Mouse (Mus musculus) liver, embryonic 14.5 days (tissue): Measurements from ENCODE around the gene Prim2. TPM values are rescaled to one million over a fixed set of nuclear protein-coding genes. Genes with fewer than 3 reads are reported as not detected.
A peak's percentile ranks its signal among the peaks of the same experiment; 100 is the strongest.

ENCODE experiments used
- ATAC-seq: fragments of 200-750 bp; cut with Nextera tagmentation; 2 replicates; pipeline ENCODE4 v1.8.0; 2017; ENCODE audit warnings: moderate number of reproducible peaks, mild to moderate bottlenecking, moderate library complexity; ENCODE audit not compliant: insufficient read depth
- DNase-seq, 3 experiments: peaks; one replicate each; pipeline ENCODE4 v3.0.0-alpha.2; 2012 to 2013; ENCODE audit warnings: low read depth in 3 of 3, low spot score in 3 of 3
- H3K27ac ChIP-seq: fragments of 300-500 bp; sonication (generic); 2 replicates; pipeline ENCODE4 v1.5.1; 2014; ENCODE audit warnings: moderate library complexity, mild to moderate bottlenecking, control low read depth, inconsistent platforms
- H3K27me3 ChIP-seq: fragments of 300-500 bp; sonication (generic); 2 replicates; pipeline ENCODE4 v1.6.1; 2014; ENCODE audit warnings: mild to moderate bottlenecking, low read length, moderate library complexity; ENCODE audit not compliant: control insufficient read depth, insufficient read depth
- H3K36me3 ChIP-seq: fragments of 300-500 bp; sonication (generic); replicated peaks from 2 replicates; pipeline ENCODE4 v1.6.1; 2014; ENCODE audit warnings: low read depth; ENCODE audit not compliant: control insufficient read depth, insufficient read depth
- H3K4me1 ChIP-seq, 2 experiments: fragments of 200-500 bp in 1 of 2; fragments of 300-500 bp in 1 of 2; sonication (generic) in 1 of 2; replicated peaks; 2 replicates each; pipeline ENCODE4 v1.6.1; 2012 to 2014; ENCODE audit warnings: antibody characterized with exemption in 1 of 2, inconsistent platforms in 1 of 2, low read length in 1 of 2; ENCODE audit not compliant: control insufficient read depth in 2 of 2, insufficient read depth in 2 of 2
- H3K4me2 ChIP-seq: fragments of 300-500 bp; sonication (generic); 2 replicates; pipeline ENCODE4 v1.6.1; 2014; ENCODE audit warnings: low read depth, mild to moderate bottlenecking, control low read depth, moderate library complexity
- H3K4me3 ChIP-seq, 2 experiments: fragments of 200-500 bp in 1 of 2; fragments of 300-500 bp in 1 of 2; sonication (generic) in 1 of 2; 2 replicates each; pipeline ENCODE4 v1.5.1; 2012 to 2014; ENCODE audit warnings: low read depth in 2 of 2, low read length in 2 of 2, mild to moderate bottlenecking in 2 of 2, control low read depth in 1 of 2, inconsistent platforms in 1 of 2, moderate library complexity in 1 of 2; ENCODE audit not compliant: insufficient read depth in 1 of 2
- H3K9ac ChIP-seq: fragments of 300-500 bp; sonication (generic); replicated peaks from 2 replicates; pipeline ENCODE4 v1.6.1; 2014; ENCODE audit warnings: mild to moderate bottlenecking, control low read depth, moderate library complexity
- H3K9me3 ChIP-seq: fragments of 300-500 bp; sonication (generic); 2 replicates; pipeline ENCODE4 v1.6.1; 2016; ENCODE audit warnings: low read length, mixed read lengths; ENCODE audit not compliant: control insufficient read depth
- CTCF ChIP-seq: IDR thresholded peaks from 2 replicates; pipeline ENCODE4 v1.5.1; 2016; ENCODE audit warnings: antibody characterized with exemption, low read depth, control low read depth
- EP300 ChIP-seq: IDR thresholded peaks from 2 replicates; pipeline ENCODE4 v1.6.1; 2016; ENCODE audit warnings: antibody characterized with exemption, low read depth
- WGBS: fragments of 180-500 bp; shearing (Covaris S2); extraction: QIAGEN DNeasy Blood & Tissue Kit; methylation state at CpG from one replicate; pipeline ENCODE4 v1.1.7; 2014; ENCODE audit not compliant: insufficient replicate concordance; 5-methylcytosine and 5-hydroxymethylcytosine counted together
- polyA plus RNA-seq, 2 experiments: library from polyadenylated mRNA; depleted of rRNA in 1 of 2; stranded (reverse) in 1 of 2; unstranded in 1 of 2; fragments of >200 nt; fragmentation: Nextera tagmentation in 1 of 2; extraction: Ambion mirVana in 1 of 2; gene quantifications; 2 replicates each; pipeline versions ENCODE4 v1.2.1 to v1.2.3; 2012 to 2014

Gene Prim2
- polyA plus RNA-seq, 2 experiments = 34.1 to 38.1 TPM

DNA sequence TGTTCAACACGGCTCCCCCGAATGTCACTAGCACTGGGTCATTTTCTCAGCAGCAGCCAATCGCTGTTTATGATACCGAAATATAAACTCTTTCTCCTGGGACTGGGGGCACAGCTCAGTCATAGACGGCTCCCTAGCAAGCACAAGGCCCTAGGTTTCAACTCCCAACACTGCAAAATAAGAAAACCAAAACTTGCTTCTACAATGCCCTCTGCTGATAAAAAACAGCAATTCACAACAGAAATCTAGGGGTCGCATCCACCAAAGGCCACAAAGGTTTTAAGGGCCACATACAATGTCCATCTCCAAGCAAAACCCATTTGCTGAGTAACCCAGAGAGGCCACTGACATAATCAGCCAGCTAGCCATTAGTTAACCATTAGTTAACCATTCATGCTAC, 41.8 kb downstream of the Prim2 start:
- peak overlapping the region; percentile 62 for H3K27ac ChIP-seq
- TF ChIP-seq EP300 (no peak), CTCF (no peak)
- no peaks in the 10 kb centered on the region for H3K9me3 ChIP-seq
- WGBS = 60% methylated on average over 6 of the region's 6 CpGs
- H3K4me1 ChIP-seq = peaks cover 79 to 83% of the 10 kb centered on the region in 2 experiments
- H3K4me2 ChIP-seq = peak overlapping the region; percentile 21
- no peak overlapping the region for H3K4me3 ChIP-seq
- peaks cover 51% of the 10 kb centered on the region for H3K36me3 ChIP-seq
- H3K27me3 ChIP-seq = no peaks in the 10 kb centered on the region
- ATAC-seq (no peak), DNase-seq (no peak)
- H3K9ac ChIP-seq = peak overlapping the region; percentile 2

DNA sequence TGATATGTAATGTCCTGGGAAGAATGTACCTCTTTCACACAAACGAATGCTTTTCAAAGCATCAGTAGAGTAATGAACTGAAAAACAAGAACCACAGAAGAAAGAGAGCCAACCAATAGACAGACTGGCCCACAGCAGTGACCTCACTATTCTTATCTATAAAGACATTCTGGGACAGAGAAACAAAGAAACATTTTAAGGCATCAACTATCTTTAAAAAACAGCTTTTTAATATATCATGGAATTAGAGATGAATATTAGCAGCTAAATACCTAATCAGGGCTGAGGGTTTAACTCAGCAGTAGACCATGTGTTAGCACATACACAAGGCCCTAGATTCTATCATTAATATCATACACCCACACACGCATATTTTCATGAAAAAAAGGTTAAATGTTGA, 42.5 kb downstream of the Prim2 start:
- DNase-seq (no peak), ATAC-seq (peak; percentile 30; the same call in 1 of the 2 replicates)
- H3K27ac ChIP-seq = peak overlapping the region; percentile 62
- H3K27me3 ChIP-seq = no peaks in the 10 kb centered on the region
- TF ChIP-seq EP300 (peak; percentile 58), CTCF (no peak)
- H3K4me1 ChIP-seq = peaks cover 73 to 76% of the 10 kb centered on the region in 2 experiments
- peak overlapping the region; percentile 5; the same call in 1 of the 2 replicates for H3K9ac ChIP-seq
- H3K36me3 ChIP-seq = peaks cover 45% of the 10 kb centered on the region
- no peaks in the 10 kb centered on the region for H3K9me3 ChIP-seq
- WGBS = 27% methylated on average over 2 of the region's 2 CpGs
- H3K4me2 ChIP-seq = peak overlapping the region; percentile 21
- H3K4me3 ChIP-seq = no peak overlapping the region

DNA sequence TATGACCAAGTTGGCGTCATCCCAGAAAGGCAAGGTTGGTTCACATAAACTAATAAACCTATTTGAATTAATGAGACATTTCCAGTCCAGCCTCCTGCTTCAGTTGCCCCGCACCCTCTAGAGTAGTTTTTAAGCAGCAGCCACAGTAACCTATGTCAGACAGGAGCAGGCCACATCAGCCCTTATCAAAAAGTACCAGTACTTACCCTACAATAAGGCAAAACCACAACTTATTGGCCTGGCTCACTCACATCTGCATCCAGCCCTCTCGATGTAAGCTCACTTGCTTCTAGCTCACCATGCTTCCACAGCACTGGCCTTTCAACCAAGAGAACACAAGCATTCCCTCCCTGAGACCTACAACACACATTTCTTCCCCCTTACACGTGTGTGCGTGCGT, 44.7 kb downstream of the Prim2 start:
- Histone ChIP-seq H3K9ac (peak overlapping the region; percentile 52), H3K27ac (peak overlapping the region; percentile 62), H3K4me1 (peaks cover 61 to 68% of the 10 kb centered on the region in 2 experiments), H3K9me3 (no peaks in the 10 kb centered on the region), H3K4me2 (peak overlapping the region; percentile 42), H3K36me3 (peaks cover 40% of the 10 kb centered on the region), H3K27me3 (no peaks in the 10 kb centered on the region), H3K4me3 (no peak overlapping the region)
- DNase-seq (peak in 2 of 3 experiments; percentile 34 to 64), ATAC-seq (peak; percentile 88)
- TF ChIP-seq CTCF (no peak), EP300 (peak; percentile 92)
- WGBS = 41% methylated on average over 6 of the region's 6 CpGs

DNA sequence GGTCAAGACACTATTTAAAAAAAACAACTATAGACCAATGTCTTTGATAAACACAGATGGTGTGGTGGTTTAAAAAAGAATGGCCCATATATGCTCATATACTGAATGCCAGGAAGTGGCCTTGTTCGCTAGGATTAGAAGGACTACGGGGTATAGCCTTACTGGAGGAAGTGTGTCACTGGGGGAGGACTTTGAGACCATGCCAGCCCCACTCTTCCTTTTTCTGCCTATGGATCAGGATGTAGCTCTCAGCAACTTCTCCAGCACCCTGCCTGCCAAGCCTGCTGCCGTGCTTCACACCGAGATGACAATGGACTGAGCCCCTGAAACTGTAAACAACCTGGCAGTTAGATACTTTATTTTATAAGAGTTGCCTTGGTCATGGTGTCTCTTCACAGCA, 45.2 kb downstream of the Prim2 start:
- Histone ChIP-seq H3K9me3 (no peaks in the 10 kb centered on the region), H3K27me3 (no peaks in the 10 kb centered on the region), H3K9ac (peak overlapping the region; percentile 52), H3K36me3 (peaks cover 36% of the 10 kb centered on the region), H3K4me2 (peak overlapping the region; percentile 42), H3K27ac (peak overlapping the region; percentile 62), H3K4me3 (no peak overlapping the region), H3K4me1 (peaks cover 58 to 65% of the 10 kb centered on the region in 2 experiments)
- ATAC-seq (no peak), DNase-seq (no peak)
- 28% methylated on average over 4 of the region's 4 CpGs for WGBS
- no peak for TF ChIP-seq EP300
- TF ChIP-seq CTCF = no peak

DNA sequence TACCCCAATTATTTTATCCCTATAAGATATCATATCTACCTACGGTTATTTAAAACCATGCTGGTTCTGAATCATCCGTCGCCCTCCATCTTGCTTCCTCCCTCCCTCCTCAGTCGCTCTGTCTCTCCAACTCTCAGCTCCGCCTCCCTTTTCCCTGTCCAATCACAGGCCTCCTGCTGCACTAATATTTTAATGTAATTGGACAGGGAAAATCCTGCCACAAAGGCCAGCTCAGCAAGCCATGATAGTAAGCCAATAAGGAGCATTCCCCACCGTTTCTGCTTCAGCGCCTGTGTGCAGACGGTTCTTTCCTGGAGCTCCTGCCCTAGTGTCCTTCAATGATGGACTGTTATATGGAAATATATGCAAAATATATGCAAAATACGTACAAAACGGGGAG, 47.8 kb downstream of the Prim2 start:
- peaks cover 22% of the 10 kb centered on the region for H3K36me3 ChIP-seq
- no peak overlapping the region for H3K4me3 ChIP-seq
- no peak overlapping the region for H3K4me2 ChIP-seq
- H3K4me1 ChIP-seq = peaks cover 53 to 58% of the 10 kb centered on the region in 2 experiments
- WGBS = 90% methylated on average over 10 of the region's 10 CpGs
- peak overlapping the region; percentile 29; the same call in 1 of the 2 replicates for H3K27ac ChIP-seq
- no peak overlapping the region for H3K9ac ChIP-seq
- ATAC-seq (no peak), DNase-seq (no peak)
- TF ChIP-seq EP300 (no peak), CTCF (no peak)
- H3K27me3 ChIP-seq = no peaks in the 10 kb centered on the region
- no peaks in the 10 kb centered on the region for H3K9me3 ChIP-seq
